In genomic region chr15:27884347-27885250, GRCm38 (mm10) we compare ENCODE assay signal across 8 mouse cellular contexts.
A peak's percentile ranks its signal among the peaks of the same experiment; 100 is the strongest.
DNase-seq lines count a peak whose midpoint lies in the region; ATAC-seq and TF ChIP-seq lines count a peak whose summit lies in the region.

No protein-coding gene starts in this region.

- H3K36me3 ChIP-seq in CH12.LX (replicated peaks in 1 of 2; ENCODE audit: control insufficient read depth in 1 of 2, insufficient read depth in 1 of 2, low read length in 1 of 2), result peaks cover 0 to 4% of the 10 kb centered on the region in 2 experiments
- peaks cover 85% of the 10 kb centered on the region for H3K36me3 ChIP-seq in forebrain, embryonic 10.5 days (replicated peaks)
- H3K36me3 ChIP-seq in liver, embryonic 15.5 days (replicated peaks), result no peaks in the 10 kb centered on the region
- H3K36me3 ChIP-seq in neural tube, embryonic 13.5 days, result peaks cover 68% of the 10 kb centered on the region

- no peak overlapping the region for H3K4me2 ChIP-seq in CH12.LX (ENCODE audit: insufficient read depth, low read depth, poor library complexity, severe bottlenecking)
- H3K4me2 ChIP-seq in liver, embryonic 15.5 days, result no peak overlapping the region
- H3K4me2 ChIP-seq in neural tube, embryonic 13.5 days, result no peak overlapping the region

- TF ChIP-seq RAD21 in CH12.LX (IDR thresholded peaks at IDR 0.05; ENCODE audit: low read depth, low read length), result peak; percentile 74

- peak; percentile 90 for DNase-seq in CH12.LX (ENCODE audit: extremely low read depth)
- peak; percentile 35 for DNase-seq in c-Kit-negative CD71-positive TER-119-positive erythroid progenitor cells, embryonic 14.5 days (ENCODE audit: low read depth, low spot score)
- DNase-seq in forebrain, embryonic 10.5 days (ENCODE audit: extremely low spot score, low spot score), result peak; percentile 73
- peak; percentile 80 to 91 for DNase-seq in heart, postnatal 14 days
- DNase-seq in kidney, postnatal 36 days, result peak; percentile 83 to 91
- DNase-seq in telencephalon, adult 2 months (ENCODE audit: low read depth, low spot score), result peak; percentile 62

- peak; percentile 89 to 93 for TF ChIP-seq CTCF in CH12.LX (conservative IDR thresholded peaks at IDR 0.05 in 1 of 2, IDR thresholded peaks at IDR 0.05 in 1 of 2; ENCODE audit: low read depth in 2 of 2, low read length in 2 of 2)

- in situ Hi-C loops in CH12.LX (cut with MboI; ENCODE audit: low pct_ligation_motif_present, low pct_unique_long_range_greater_than_20kb, low sequenced_read_pairs), result no loop called here

- intact Hi-C loops in heart, postnatal 14 days (cut with DNase I), result loop anchor here (1.0 kb wide), 1 partner anchor 298 kb away; no protein-coding TSS in a partner anchor

- H3K27me3 ChIP-seq in CH12.LX (replicated peaks), result no peaks in the 10 kb centered on the region
- H3K27me3 ChIP-seq in forebrain, embryonic 10.5 days (ENCODE audit: poor library complexity, severe bottlenecking), result no peaks in the 10 kb centered on the region
- no peaks in the 10 kb centered on the region for H3K27me3 ChIP-seq in liver, embryonic 15.5 days
- no peaks in the 10 kb centered on the region for H3K27me3 ChIP-seq in neural tube, embryonic 13.5 days

- no peak for TF ChIP-seq POLR2A in CH12.LX (IDR thresholded peaks at IDR 0.05; ENCODE audit: low read depth, low read length)

- H3K9me3 ChIP-seq in CH12.LX (replicated peaks; ENCODE audit: low read length), result no peaks in the 10 kb centered on the region
- no peaks in the 10 kb centered on the region for H3K9me3 ChIP-seq in forebrain, embryonic 10.5 days
- H3K9me3 ChIP-seq in liver, embryonic 15.5 days (replicated peaks), result no peaks in the 10 kb centered on the region
- no peaks in the 10 kb centered on the region for H3K9me3 ChIP-seq in neural tube, embryonic 13.5 days

- peak; percentile 42; the same call in 1 of the 2 replicates for ATAC-seq in liver, embryonic 15.5 days (ENCODE audit: insufficient read depth)
- peak; percentile 76 for ATAC-seq in neural tube, embryonic 13.5 days (ENCODE audit: low read depth)

- H3K4me3 ChIP-seq in CH12.LX (replicated peaks in 1 of 3; ENCODE audit: low read depth in 2 of 3, low read length in 2 of 3, poor library complexity in 1 of 3), result no peak overlapping the region
- H3K4me3 ChIP-seq in forebrain, embryonic 10.5 days, result no peak overlapping the region
- H3K4me3 ChIP-seq in liver, embryonic 15.5 days (replicated peaks), result no peak overlapping the region
- H3K4me3 ChIP-seq in neural tube, embryonic 13.5 days, result no peak overlapping the region

- H3K79me2 ChIP-seq in CH12.LX (replicated peaks; ENCODE audit: control insufficient read depth, extremely low read depth, insufficient read depth, poor library complexity, severe bottlenecking), result no peaks in the 10 kb centered on the region

- H3K4me1 ChIP-seq in CH12.LX (ENCODE audit: control insufficient read depth in 1 of 2, insufficient read depth in 2 of 2), result peaks cover 8 to 21% of the 10 kb centered on the region in 2 experiments
- no peaks in the 10 kb centered on the region for H3K4me1 ChIP-seq in forebrain, embryonic 10.5 days
- peaks cover 4% of the 10 kb centered on the region; the same call in 1 of the 2 replicates for H3K4me1 ChIP-seq in liver, embryonic 15.5 days (replicated peaks)
- H3K4me1 ChIP-seq in neural tube, embryonic 13.5 days (replicated peaks), result no peaks in the 10 kb centered on the region; the same call in 1 of the 2 replicates

- dilution Hi-C loops in CH12.LX (cut with MboI; ENCODE audit: extremely low pct_ligation_motif_present, extremely low pct_unique_long_range_greater_than_20kb, low sequenced_read_pairs), result no loop called here

- no peak overlapping the region for H3K9ac ChIP-seq in CH12.LX (ENCODE audit: insufficient read depth, low read depth)
- H3K9ac ChIP-seq in liver, embryonic 15.5 days, result no peak overlapping the region
- no peak overlapping the region for H3K9ac ChIP-seq in neural tube, embryonic 13.5 days

- WGBS in forebrain, embryonic 10.5 days, result 79% methylated on average over 17 of the region's 17 CpGs
- 63% methylated on average over 17 of the region's 17 CpGs for WGBS in liver, embryonic 15.5 days (ENCODE audit: insufficient replicate concordance)
- 72% methylated on average over 17 of the region's 17 CpGs for WGBS in neural tube, embryonic 13.5 days

- TF ChIP-seq EP300 in CH12.LX (IDR thresholded peaks at IDR 0.05; ENCODE audit: low read length), result no peak

- H3K27ac ChIP-seq in CH12.LX (ENCODE audit: insufficient read depth, low read depth), result no peak overlapping the region
- H3K27ac ChIP-seq in forebrain, embryonic 10.5 days, result no peak overlapping the region
- no peak overlapping the region for H3K27ac ChIP-seq in liver, embryonic 15.5 days (replicated peaks)
- peak overlapping the region; percentile 40; the same call in 1 of the 2 replicates for H3K27ac ChIP-seq in neural tube, embryonic 13.5 days (replicated peaks)

TF ChIP-seq in CH12.LX, 34 proteins besides CTCF, POLR2A, EP300 and RAD21:
- TF ChIP-seq ETS1 (conservative IDR thresholded peaks at IDR 0.05; ENCODE audit: low read depth, low read length) (no peak), MYC (IDR thresholded peaks at IDR 0.05; ENCODE audit: low read depth, low read length) (no peak), ZKSCAN1 (IDR thresholded peaks at IDR 0.05; ENCODE audit: borderline replicate concordance, low read depth, low read length) (no peak), RCOR1 (conservative IDR thresholded peaks at IDR 0.05; ENCODE audit: low read depth, low read length) (no peak), GABPA (IDR thresholded peaks at IDR 0.05; ENCODE audit: insufficient replicate concordance, low read depth, low read length) (no peak), HCFC1 (IDR thresholded peaks at IDR 0.05; ENCODE audit: low read depth, low read length) (no peak), CHD1 (IDR thresholded peaks at IDR 0.05; ENCODE audit: low read depth, low read length) (no peak), TCF12 (IDR thresholded peaks at IDR 0.05; ENCODE audit: low read depth, low read length) (no peak), CHD2 (IDR thresholded peaks at IDR 0.05; ENCODE audit: low read length) (no peak), UBTF (IDR thresholded peaks at IDR 0.05; ENCODE audit: low read depth, low read length) (no peak), E2F4 (IDR thresholded peaks at IDR 0.05; ENCODE audit: insufficient replicate concordance, low read depth, low read length) (no peak), MXI1 (IDR thresholded peaks at IDR 0.05; ENCODE audit: low read depth, low read length) (0 out of 2 replicates have a peak, but pooled peaks have one; percentile 28), SIN3A (IDR thresholded peaks at IDR 0.05; ENCODE audit: low read length) (no peak), KAT2A (IDR thresholded peaks at IDR 0.05; ENCODE audit: insufficient replicate concordance, low read length) (no peak), ELF1 (IDR thresholded peaks at IDR 0.05; ENCODE audit: low read depth, low read length) (0 out of 2 replicates have a peak, but pooled peaks have one; percentile 10), USF1 (IDR thresholded peaks at IDR 0.05; ENCODE audit: low read depth, low read length) (no peak), ZC3H11A (IDR thresholded peaks at IDR 0.05; ENCODE audit: low read depth, low read length) (peak; percentile 19; the same call in 1 of the 2 replicates), JUND (conservative IDR thresholded peaks at IDR 0.05; ENCODE audit: low read depth, low read length) (peak; percentile 24; the same call in 1 of the 2 replicates), ZMIZ1 (IDR thresholded peaks at IDR 0.05; ENCODE audit: low read depth, low read length) (no peak), TBP (conservative IDR thresholded peaks at IDR 0.05; ENCODE audit: low read depth, low read length) (no peak), ZNF384 (IDR thresholded peaks at IDR 0.05; ENCODE audit: low read depth, low read length) (no peak), PAX5 (IDR thresholded peaks at IDR 0.05; ENCODE audit: low read length) (no peak), IRF4 (IDR thresholded peaks at IDR 0.05; ENCODE audit: low read depth, low read length) (no peak), SMC3 (IDR thresholded peaks at IDR 0.05; ENCODE audit: low read depth, low read length) (peak; percentile 71), MAX (IDR thresholded peaks at IDR 0.05; ENCODE audit: low read length) (no peak)

Comparison
In these comparisons a context has a peak if more than half of its experiments do, and no peak if none do; other contexts are left out.
1. DNase-seq: peak in every context shown above with its lines; median percentile 90 in CH12.LX; 87 in kidney, postnatal 36 days; 86 in heart, postnatal 14 days; 73 in forebrain, embryonic 10.5 days; 62 in telencephalon, adult 2 months; 35 in c-Kit-negative CD71-positive TER-119-positive erythroid progenitor cells, embryonic 14.5 days.